ENCODE assay signal across 10 mouse cellular contexts in the genomic region with DNA sequence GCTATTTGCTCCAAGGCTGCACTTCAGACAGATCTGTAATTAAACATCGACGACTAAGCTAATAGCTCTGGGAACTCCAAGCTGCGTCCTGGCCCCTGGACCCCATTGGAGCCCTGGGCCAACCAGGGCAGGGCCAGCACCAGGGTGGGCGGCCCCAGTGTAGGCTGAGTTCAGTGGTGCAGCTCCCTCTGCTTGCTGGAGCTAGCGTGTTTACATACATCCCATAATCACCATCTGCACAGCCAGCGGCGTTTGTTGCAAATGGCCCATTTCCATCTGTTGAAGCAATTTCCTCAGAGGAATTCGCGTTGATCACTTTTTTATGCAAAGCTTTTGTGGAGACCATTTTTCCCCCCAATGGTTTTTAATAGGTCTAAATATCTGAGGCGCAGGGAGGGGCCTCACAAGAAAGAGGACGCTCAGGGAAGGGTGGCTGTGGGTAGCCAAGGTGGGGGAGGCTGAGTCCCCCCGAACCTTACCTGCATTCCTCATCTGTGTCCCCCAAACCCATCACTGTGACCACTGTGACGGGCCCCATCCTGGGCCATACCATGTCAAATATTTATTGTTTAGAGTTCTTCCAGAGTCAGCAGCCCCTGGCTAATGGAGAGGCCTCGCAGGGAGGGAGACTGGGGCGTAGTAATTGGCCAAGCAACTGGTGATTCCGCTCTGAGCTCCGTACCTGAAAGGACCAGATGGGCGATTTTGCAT.
DNase-seq lines count a peak whose midpoint lies in the region; ATAC-seq lines count a peak whose summit lies in the region.
"Had no signal": no experiment of that assay in that cellular context is flagged by ENCODE, and none has a peak within 500 bp of the region (broad histone marks: within the 10 kb centered on the region; RNA-seq: fewer than 3 reads in every experiment).

No protein-coding gene starts in this region.

- DNase-seq in NIH3T3 (ENCODE audit: low read depth) (peak; percentile 9), ZHBTc4 (ENCODE audit: low read depth, low spot score) (peak; percentile 52)
- DNase-seq in midbrain, embryonic 14.5 days, result peak; percentile 74
- no peak for DNase-seq in spleen, postnatal 14 days (ENCODE audit: low spot score in 2 of 2)
- DNase-seq in adrenal gland, postnatal 25 days, result no peak
- no peak for DNase-seq in left cerebral cortex, adult 18-20 months (ENCODE audit: low spot score in 2 of 2)
- DNase-seq: liver had no signal

- peak overlapping the region; percentile 24; the same call in 1 of the 2 replicates for H3K9ac ChIP-seq in hindbrain, embryonic 13.5 days
- H3K9ac ChIP-seq in midbrain, embryonic 14.5 days (replicated peaks; ENCODE audit: low read length), result no peak overlapping the region
- no peak overlapping the region for H3K9ac ChIP-seq in heart, embryonic 12.5 days
- H3K9ac ChIP-seq: embryonic facial prominence, embryonic 13.5 days had no signal

- peak overlapping the region; percentile 75 for H3K27ac ChIP-seq in hindbrain, embryonic 13.5 days
- peak overlapping the region; percentile 26; the same call in 1 of the 2 replicates for H3K27ac ChIP-seq in midbrain, embryonic 14.5 days (replicated peaks; ENCODE audit: low read depth, low read length)
- H3K27ac ChIP-seq in heart, embryonic 12.5 days (ENCODE audit: poor library complexity, severe bottlenecking), result no peak overlapping the region
- H3K27ac ChIP-seq: embryonic facial prominence, embryonic 13.5 days had no signal

- ATAC-seq in hindbrain, embryonic 13.5 days (ENCODE audit: low FRiP score), result peak; percentile 78
- peak; percentile 43; the same call in 1 of the 2 replicates for ATAC-seq in midbrain, embryonic 14.5 days (ENCODE audit: low FRiP score, low TSS enrichment)
- ATAC-seq in heart, embryonic 12.5 days (ENCODE audit: insufficient number of reproducible peaks, low FRiP score), result no peak

- no peaks in the 10 kb centered on the region for H3K36me3 ChIP-seq in hindbrain, embryonic 13.5 days
- no peaks in the 10 kb centered on the region for H3K36me3 ChIP-seq in midbrain, embryonic 14.5 days (ENCODE audit: control insufficient read depth, insufficient read depth, low read length)
- no peaks in the 10 kb centered on the region for H3K36me3 ChIP-seq in heart, embryonic 12.5 days
- H3K36me3 ChIP-seq: embryonic facial prominence, embryonic 13.5 days had no signal

- H3K27me3 ChIP-seq in hindbrain, embryonic 13.5 days, result 0 out of 2 replicates have a peak, but pooled peaks cover 11% of the 10 kb centered on the region
- H3K27me3 ChIP-seq in midbrain, embryonic 14.5 days (ENCODE audit: control insufficient read depth, insufficient read depth, low read length), result no peaks in the 10 kb centered on the region
- peaks cover 97% of the 10 kb centered on the region for H3K27me3 ChIP-seq in heart, embryonic 12.5 days (replicated peaks)
- H3K27me3 ChIP-seq: embryonic facial prominence, embryonic 13.5 days had no signal

- H3K4me2 ChIP-seq in hindbrain, embryonic 13.5 days, result 0 out of 2 replicates have a peak overlapping the region, but pooled peaks have one; percentile 23
- H3K4me2 ChIP-seq in midbrain, embryonic 14.5 days (ENCODE audit: low read length), result no peak overlapping the region
- H3K4me2 ChIP-seq in heart, embryonic 12.5 days, result no peak overlapping the region
- H3K4me2 ChIP-seq: embryonic facial prominence, embryonic 13.5 days had no signal

- no peaks in the 10 kb centered on the region for H3K9me3 ChIP-seq in hindbrain, embryonic 13.5 days
- no peaks in the 10 kb centered on the region for H3K9me3 ChIP-seq in midbrain, embryonic 14.5 days (ENCODE audit: control insufficient read depth, low read length)
- H3K9me3 ChIP-seq in heart, embryonic 12.5 days (replicated peaks), result no peaks in the 10 kb centered on the region
- H3K9me3 ChIP-seq: embryonic facial prominence, embryonic 13.5 days had no signal

- 23% methylated on average over 18 of the region's 18 CpGs for WGBS in hindbrain, embryonic 13.5 days
- 34% methylated on average over 18 of the region's 18 CpGs for WGBS in midbrain, embryonic 14.5 days
- 49% methylated on average over 18 of the region's 18 CpGs for WGBS in heart, embryonic 12.5 days

- H3K4me3 ChIP-seq in hindbrain, embryonic 13.5 days, result no peak overlapping the region
- no peak overlapping the region for H3K4me3 ChIP-seq in midbrain, embryonic 14.5 days (replicated peaks; ENCODE audit: low read depth, low read length)
- no peak overlapping the region for H3K4me3 ChIP-seq in heart, embryonic 12.5 days
- H3K4me3 ChIP-seq: embryonic facial prominence, embryonic 13.5 days had no signal

- H3K4me1 ChIP-seq in hindbrain, embryonic 13.5 days (replicated peaks), result peaks cover 58% of the 10 kb centered on the region
- H3K4me1 ChIP-seq in midbrain, embryonic 14.5 days (ENCODE audit: control insufficient read depth, insufficient read depth, low read length), result peaks cover 31% of the 10 kb centered on the region
- peaks cover 5% of the 10 kb centered on the region; the same call in 1 of the 2 replicates for H3K4me1 ChIP-seq in heart, embryonic 12.5 days (replicated peaks)

Comparison
In these comparisons a context has a peak if more than half of its experiments do, and no peak if none do; other contexts are left out.
1. DNase-seq: peak in NIH3T3 (single experiment), ZHBTc4 (single experiment) and midbrain, embryonic 14.5 days (single experiment); none in spleen, postnatal 14 days (0 of 2), adrenal gland, postnatal 25 days (single experiment) and left cerebral cortex, adult 18-20 months (0 of 2).